Mouse (Mus musculus) hindbrain, embryonic 16.5 days (tissue): ENCODE data around the gene Sfxn4. TPM values are rescaled to one million over a fixed set of nuclear protein-coding genes. Genes with fewer than 3 reads are reported as not detected.

ENCODE experiments used
- ATAC-seq: fragments of 200-750 bp; cut with Nextera tagmentation; 2 replicates; pipeline ENCODE4 v1.8.0; 2017; ENCODE audit warnings: moderate TSS enrichment, moderate library complexity
- H3K27ac ChIP-seq: fragments of 300-500 bp; sonication (generic); 2 replicates; pipeline ENCODE4 v1.5.1; 2014; ENCODE audit warnings: low read depth, mild to moderate bottlenecking, control low read depth, low read length, moderate library complexity
- H3K27me3 ChIP-seq: fragments of 300-500 bp; sonication (generic); replicated peaks from 2 replicates; pipeline ENCODE4 v1.6.1; 2014; ENCODE audit warnings: low read length; ENCODE audit not compliant: control insufficient read depth, insufficient read depth
- H3K36me3 ChIP-seq: fragments of 300-500 bp; sonication (generic); 2 replicates; pipeline ENCODE4 v1.6.1; 2014; ENCODE audit warnings: mild to moderate bottlenecking, low read length, moderate library complexity, mixed read lengths; ENCODE audit not compliant: control insufficient read depth, insufficient read depth
- H3K4me1 ChIP-seq: fragments of 300-500 bp; sonication (generic); 2 replicates; pipeline ENCODE4 v1.6.1; 2014; ENCODE audit warnings: low read depth, low read length; ENCODE audit not compliant: control insufficient read depth, insufficient read depth
- H3K4me2 ChIP-seq: fragments of 300-500 bp; sonication (generic); 2 replicates; pipeline ENCODE4 v1.6.1; 2014; ENCODE audit warnings: mild to moderate bottlenecking, low read length, control low read depth, moderate library complexity
- H3K4me3 ChIP-seq: fragments of 300-500 bp; sonication (generic); 2 replicates; pipeline ENCODE4 v1.5.1; 2014; ENCODE audit warnings: mild to moderate bottlenecking, low read length, control low read depth, moderate library complexity
- H3K9ac ChIP-seq: fragments of 300-500 bp; sonication (generic); 2 replicates; pipeline ENCODE4 v1.6.1; 2014; ENCODE audit warnings: low read depth, mild to moderate bottlenecking, control low read depth, low read length, moderate library complexity
- H3K9me3 ChIP-seq: fragments of 300-500 bp; sonication (generic); 2 replicates; pipeline ENCODE4 v1.6.1; 2014; ENCODE audit warnings: mild to moderate bottlenecking, low read length, moderate library complexity; ENCODE audit not compliant: control insufficient read depth
- WGBS: fragments of 180-500 bp; shearing (Covaris S2); extraction: QIAGEN DNeasy Blood & Tissue Kit; methylation state at CpG from one replicate; pipeline ENCODE4 v1.1.7; 2014; 5-methylcytosine and 5-hydroxymethylcytosine counted together
- polyA plus RNA-seq: library from polyadenylated mRNA; unstranded; fragments of >200 nt; fragmentation: Nextera tagmentation; extraction: Ambion mirVana; gene quantifications from 2 replicates; pipeline ENCODE4 v1.2.1, GENCODE M21; 2015

Sfxn4 gene
- polyA plus RNA-seq, 1 experiment from 2014 or later, result 13.6 TPM

GRCm38 (mm10) chr19:60811098-60812035 is 49.9 kb downstream of the Sfxn4 start, which contains the start of gene Fam45a:
TSS of gene Fam45a (plus strand) at chr19:60811585.
- H3K27ac ChIP-seq, result peak within 1 kb of the TSS; percentile 76
- ATAC-seq, result peak; percentile 99
- no peaks in the 10 kb centered on the region for H3K27me3 ChIP-seq
- no peaks in the 10 kb centered on the region for H3K9me3 ChIP-seq
- 0 out of 2 replicates have a peak, but pooled peaks cover 6% of the 10 kb centered on the region for H3K4me1 ChIP-seq
- WGBS, result 2% methylated on average over 29 of the region's 45 CpGs
- H3K4me2 ChIP-seq, result peak within 1 kb of the TSS; percentile 69
- H3K36me3 ChIP-seq, result no peaks in the 10 kb centered on the region; the same call in 1 of the 2 replicates
- peak within 1 kb of the TSS; percentile 81 for H3K4me3 ChIP-seq
- H3K9ac ChIP-seq, result peak within 1 kb of the TSS; percentile 93

GRCm38 (mm10) chr19:60809927-60810326 is 51.4 kb downstream of the Sfxn4 start:
- 90% methylated on average over 2 of the region's 2 CpGs for WGBS
- H3K4me1 ChIP-seq, result 0 out of 2 replicates have a peak, but pooled peaks cover 6% of the 10 kb centered on the region
- ATAC-seq, result no peak
- H3K36me3 ChIP-seq, result no peaks in the 10 kb centered on the region; the same call in 1 of the 2 replicates
- no peak overlapping the region for H3K4me3 ChIP-seq
- H3K4me2 ChIP-seq, result no peak overlapping the region
- H3K27ac ChIP-seq, result no peak overlapping the region
- no peaks in the 10 kb centered on the region for H3K9me3 ChIP-seq
- no peak overlapping the region for H3K9ac ChIP-seq
- H3K27me3 ChIP-seq, result no peaks in the 10 kb centered on the region

GRCm38 (mm10) chr19:60804903-60805302 is 56.4 kb downstream of the Sfxn4 start:
- no peak for ATAC-seq
- Histone ChIP-seq H3K27ac (no peak overlapping the region), H3K27me3 (no peaks in the 10 kb centered on the region), H3K4me3 (no peak overlapping the region), H3K36me3 (no peaks in the 10 kb centered on the region), H3K9me3 (no peaks in the 10 kb centered on the region), H3K4me2 (no peak overlapping the region), H3K9ac (no peak overlapping the region), H3K4me1 (no peaks in the 10 kb centered on the region)
- WGBS, result 72% methylated on average over 2 of the region's 2 CpGs

GRCm38 (mm10) chr19:60799867-60800569 is 61.3 kb downstream of the Sfxn4 start:
- Histone ChIP-seq H3K27ac (no peak overlapping the region), H3K36me3 (no peaks in the 10 kb centered on the region), H3K4me3 (no peak overlapping the region), H3K27me3 (no peaks in the 10 kb centered on the region), H3K9ac (no peak overlapping the region), H3K4me2 (no peak overlapping the region), H3K9me3 (no peaks in the 10 kb centered on the region), H3K4me1 (no peaks in the 10 kb centered on the region)
- ATAC-seq, result no peak
- 84% methylated on average over 7 of the region's 7 CpGs for WGBS

GRCm38 (mm10) chr19:60797415-60797814 is 63.9 kb downstream of the Sfxn4 start:
- 96% methylated on average over 2 of the region's 2 CpGs for WGBS

GRCm38 (mm10) chr19:60795244-60795643 is 66.0 kb downstream of the Sfxn4 start:
- Histone ChIP-seq H3K9ac (no peak overlapping the region), H3K27me3 (no peaks in the 10 kb centered on the region), H3K36me3 (no peaks in the 10 kb centered on the region), H3K9me3 (no peaks in the 10 kb centered on the region), H3K27ac (no peak overlapping the region), H3K4me2 (no peak overlapping the region), H3K4me1 (peaks cover 3% of the 10 kb centered on the region; the same call in 1 of the 2 replicates), H3K4me3 (no peak overlapping the region)
- 87% methylated on average over 2 of the region's 2 CpGs for WGBS
- no peak for ATAC-seq

More at GRCm38 (mm10) chr19:60797415-60797814, 63.9 kb downstream of the Sfxn4 start:
- no peak overlapping the region for H3K27ac ChIP-seq
- H3K9ac ChIP-seq, result no peak overlapping the region
- H3K4me2 ChIP-seq, result no peak overlapping the region
- H3K4me3 ChIP-seq, result no peak overlapping the region
- no peak for ATAC-seq
- no peaks in the 10 kb centered on the region for H3K4me1 ChIP-seq
- H3K36me3 ChIP-seq, result no peaks in the 10 kb centered on the region
- H3K9me3 ChIP-seq, result no peaks in the 10 kb centered on the region
- H3K27me3 ChIP-seq, result no peaks in the 10 kb centered on the region

- Histone ChIP-seq H3K9me3 (no peaks in the 10 kb centered on the region), H3K4me2 (no peak overlapping the region), H3K36me3 (no peaks in the 10 kb centered on the region), H3K4me1 (peaks cover 12% of the 10 kb centered on the region), H3K9ac (no peak overlapping the region), H3K27me3 (no peaks in the 10 kb centered on the region), H3K27ac (no peak overlapping the region), H3K4me3 (no peak overlapping the region)
- ATAC-seq, result no peak
- 78% methylated on average over 2 of the region's 2 CpGs for WGBS
Measured at GRCm38 (mm10) chr19:60793170-60793707, 68.0 kb downstream of the Sfxn4 start.

GRCm38 (mm10) chr19:60791164-60791563 is 70.1 kb downstream of the Sfxn4 start:
- 11% methylated on average over 9 of the region's 9 CpGs for WGBS
- peak; percentile 32 for ATAC-seq
- no peaks in the 10 kb centered on the region for H3K36me3 ChIP-seq
- H3K27ac ChIP-seq, result peak overlapping the region; percentile 98
- H3K9me3 ChIP-seq, result no peaks in the 10 kb centered on the region
- H3K4me3 ChIP-seq, result peak overlapping the region; percentile 64
- H3K4me1 ChIP-seq, result peaks cover 19% of the 10 kb centered on the region
- peak overlapping the region; percentile 84 for H3K9ac ChIP-seq
- H3K27me3 ChIP-seq, result no peaks in the 10 kb centered on the region
- H3K4me2 ChIP-seq, result peak overlapping the region; percentile 77
